Mouse (Mus musculus): Measurements from ENCODE around the gene Gnptab. TPM values are rescaled to one million over a fixed set of nuclear protein-coding genes. Genes with fewer than 3 reads are reported as not detected.

Gnptab gene
- polyA plus RNA-seq, 1 experiment from 2014 or later, result 12.2 TPM

- Histone ChIP-seq H3K9me3 (no peaks in the 10 kb centered on the region), H3K36me3 (no peaks in the 10 kb centered on the region), H3K27ac (replicated peaks) (no peak overlapping the region), H3K4me2 (replicated peaks) (peak overlapping the region; percentile 89), H3K27me3 (no peaks in the 10 kb centered on the region), H3K4me3 (peak overlapping the region; percentile 87), H3K9ac (replicated peaks) (no peak overlapping the region), H3K4me1 (peaks cover 8% of the 10 kb centered on the region; the same call in 1 of the 2 replicates)
- WGBS, result 59% methylated on average over 14 of the region's 14 CpGs
- no peak for ATAC-seq (ENCODE audit: low FRiP score, low read depth)
Observed at GRCm38 (mm10) chr10:88380430-88381060, 1.6 kb downstream of the Gnptab start.

- Histone ChIP-seq H3K4me3 (no peak overlapping the region), H3K27ac (replicated peaks) (no peak overlapping the region), H3K36me3 (no peaks in the 10 kb centered on the region), H3K27me3 (no peaks in the 10 kb centered on the region), H3K9me3 (no peaks in the 10 kb centered on the region), H3K9ac (replicated peaks) (no peak overlapping the region), H3K4me2 (replicated peaks) (no peak overlapping the region), H3K4me1 (peaks cover 8% of the 10 kb centered on the region; the same call in 1 of the 2 replicates)
- 78% methylated on average over 4 of the region's 4 CpGs for WGBS
- no peak for ATAC-seq (ENCODE audit: low FRiP score, low read depth)
Observed at GRCm38 (mm10) chr10:88381286-88381685, 2.4 kb downstream of the Gnptab start.

GRCm38 (mm10) chr10:88382009-88382408, 3.1 kb downstream of the Gnptab start:
- H3K9me3 ChIP-seq, result no peaks in the 10 kb centered on the region
- H3K9ac ChIP-seq (replicated peaks), result no peak overlapping the region
- no peak overlapping the region for H3K27ac ChIP-seq (replicated peaks)
- no peaks in the 10 kb centered on the region for H3K27me3 ChIP-seq
- peaks cover 8% of the 10 kb centered on the region; the same call in 1 of the 2 replicates for H3K4me1 ChIP-seq
- no peak for ATAC-seq (ENCODE audit: low FRiP score, low read depth)
- no peak overlapping the region for H3K4me2 ChIP-seq (replicated peaks)
- WGBS, result 86% methylated on average over 6 of the region's 6 CpGs
- no peak overlapping the region for H3K4me3 ChIP-seq
- no peaks in the 10 kb centered on the region for H3K36me3 ChIP-seq

GRCm38 (mm10) chr10:88383479-88383878, 4.5 kb downstream of the Gnptab start:
- no peak overlapping the region for H3K4me3 ChIP-seq
- H3K27me3 ChIP-seq, result no peaks in the 10 kb centered on the region
- ATAC-seq (ENCODE audit: low FRiP score, low read depth), result no peak
- no peak overlapping the region for H3K9ac ChIP-seq (replicated peaks)
- no peak overlapping the region for H3K27ac ChIP-seq (replicated peaks)
- peaks cover 8% of the 10 kb centered on the region; the same call in 1 of the 2 replicates for H3K4me1 ChIP-seq
- no peaks in the 10 kb centered on the region for H3K9me3 ChIP-seq
- no peak overlapping the region for H3K4me2 ChIP-seq (replicated peaks)
- no peaks in the 10 kb centered on the region for H3K36me3 ChIP-seq
- 64% methylated on average over 4 of the region's 4 CpGs for WGBS

GRCm38 (mm10) chr10:88384081-88384480, 5.1 kb downstream of the Gnptab start:
- peaks cover 8% of the 10 kb centered on the region; the same call in 1 of the 2 replicates for H3K4me1 ChIP-seq
- WGBS, result 74% methylated on average over 5 of the region's 5 CpGs

GRCm38 (mm10) chr10:88385290-88385689, 6.4 kb downstream of the Gnptab start:
- Histone ChIP-seq H3K9me3 (no peaks in the 10 kb centered on the region), H3K4me3 (no peak overlapping the region), H3K27me3 (no peaks in the 10 kb centered on the region), H3K4me2 (replicated peaks) (no peak overlapping the region), H3K36me3 (no peaks in the 10 kb centered on the region), H3K27ac (replicated peaks) (no peak overlapping the region), H3K9ac (replicated peaks) (no peak overlapping the region), H3K4me1 (peaks cover 2% of the 10 kb centered on the region; the same call in 1 of the 2 replicates)
- no peak for ATAC-seq (ENCODE audit: low FRiP score, low read depth)
- WGBS, result 94% methylated on average over 11 of the region's 11 CpGs

More at GRCm38 (mm10) chr10:88384081-88384480, 5.1 kb downstream of the Gnptab start:
- H3K36me3 ChIP-seq, result no peaks in the 10 kb centered on the region
- no peak overlapping the region for H3K4me2 ChIP-seq (replicated peaks)
- no peak overlapping the region for H3K4me3 ChIP-seq
- H3K27ac ChIP-seq (replicated peaks), result no peak overlapping the region
- no peaks in the 10 kb centered on the region for H3K27me3 ChIP-seq
- no peak overlapping the region for H3K9ac ChIP-seq (replicated peaks)
- no peaks in the 10 kb centered on the region for H3K9me3 ChIP-seq
- no peak for ATAC-seq (ENCODE audit: low FRiP score, low read depth)

GRCm38 (mm10) chr10:88385758-88386157, 6.8 kb downstream of the Gnptab start:
- Histone ChIP-seq H3K27ac (replicated peaks) (no peak overlapping the region), H3K36me3 (no peaks in the 10 kb centered on the region), H3K4me3 (no peak overlapping the region), H3K27me3 (no peaks in the 10 kb centered on the region), H3K4me1 (no peaks in the 10 kb centered on the region), H3K9me3 (no peaks in the 10 kb centered on the region), H3K9ac (replicated peaks) (no peak overlapping the region), H3K4me2 (replicated peaks) (no peak overlapping the region)
- 85% methylated on average over 6 of the region's 6 CpGs for WGBS
- no peak for ATAC-seq (ENCODE audit: low FRiP score, low read depth)

- WGBS, result 85% methylated on average over 6 of the region's 6 CpGs
- H3K36me3 ChIP-seq, result no peaks in the 10 kb centered on the region
Observed at GRCm38 (mm10) chr10:88386251-88386650, 7.3 kb downstream of the Gnptab start.

GRCm38 (mm10) chr10:88389576-88389975, 10.6 kb downstream of the Gnptab start:
- Histone ChIP-seq H3K4me2 (replicated peaks) (no peak overlapping the region), H3K9me3 (no peaks in the 10 kb centered on the region), H3K36me3 (no peaks in the 10 kb centered on the region), H3K27me3 (no peaks in the 10 kb centered on the region), H3K4me1 (no peaks in the 10 kb centered on the region), H3K9ac (replicated peaks) (no peak overlapping the region), H3K27ac (replicated peaks) (no peak overlapping the region), H3K4me3 (no peak overlapping the region)
- no peak for ATAC-seq (ENCODE audit: low FRiP score, low read depth)
- WGBS, result 59% methylated on average over 4 of the region's 4 CpGs

More at GRCm38 (mm10) chr10:88386251-88386650, 7.3 kb downstream of the Gnptab start:
- H3K9ac ChIP-seq (replicated peaks), result no peak overlapping the region
- H3K4me2 ChIP-seq (replicated peaks), result no peak overlapping the region
- no peak overlapping the region for H3K4me3 ChIP-seq
- H3K4me1 ChIP-seq, result no peaks in the 10 kb centered on the region
- no peak for ATAC-seq (ENCODE audit: low FRiP score, low read depth)
- no peak overlapping the region for H3K27ac ChIP-seq (replicated peaks)
- no peaks in the 10 kb centered on the region for H3K27me3 ChIP-seq
- no peaks in the 10 kb centered on the region for H3K9me3 ChIP-seq

GRCm38 (mm10) chr10:88390096-88390790, 11.3 kb downstream of the Gnptab start:
- no peaks in the 10 kb centered on the region for H3K4me1 ChIP-seq
- no peaks in the 10 kb centered on the region for H3K9me3 ChIP-seq
- no peak overlapping the region for H3K4me3 ChIP-seq
- H3K36me3 ChIP-seq, result no peaks in the 10 kb centered on the region
- H3K27ac ChIP-seq (replicated peaks), result no peak overlapping the region
- no peak overlapping the region for H3K4me2 ChIP-seq (replicated peaks)
- 66% methylated on average over 10 of the region's 10 CpGs for WGBS
- H3K27me3 ChIP-seq, result no peaks in the 10 kb centered on the region
- H3K9ac ChIP-seq (replicated peaks), result no peak overlapping the region
- ATAC-seq (ENCODE audit: low FRiP score, low read depth), result no peak

GRCm38 (mm10) chr10:88391495-88391894, 12.6 kb downstream of the Gnptab start:
- H3K4me3 ChIP-seq, result no peak overlapping the region
- no peaks in the 10 kb centered on the region for H3K4me1 ChIP-seq
- H3K9me3 ChIP-seq, result no peaks in the 10 kb centered on the region
- no peaks in the 10 kb centered on the region for H3K36me3 ChIP-seq
- no peak overlapping the region for H3K27ac ChIP-seq (replicated peaks)
- WGBS, result 91% methylated on average over 9 of the region's 9 CpGs
- no peaks in the 10 kb centered on the region for H3K27me3 ChIP-seq
- no peak overlapping the region for H3K9ac ChIP-seq (replicated peaks)
- no peak for ATAC-seq (ENCODE audit: low FRiP score, low read depth)
- H3K4me2 ChIP-seq (replicated peaks), result no peak overlapping the region

- Histone ChIP-seq H3K9ac (replicated peaks) (no peak overlapping the region), H3K27me3 (no peaks in the 10 kb centered on the region), H3K4me1 (no peaks in the 10 kb centered on the region), H3K4me2 (replicated peaks) (no peak overlapping the region), H3K4me3 (no peak overlapping the region), H3K36me3 (no peaks in the 10 kb centered on the region), H3K9me3 (no peaks in the 10 kb centered on the region), H3K27ac (replicated peaks) (no peak overlapping the region)
- no peak for ATAC-seq (ENCODE audit: low FRiP score, low read depth)
- WGBS, result 93% methylated on average over 9 of the region's 9 CpGs
Observed at GRCm38 (mm10) chr10:88392181-88392847, 13.4 kb downstream of the Gnptab start.

Data from midbrain, embryonic 12.5 days (tissue).